Mouse (Mus musculus) heart, adult 2 months (tissue): ENCODE results near the gene Samd14.

Source experiments
- CTCF ChIP-seq: fragments of 200-600 bp; IDR thresholded peaks from 2 replicates; pipeline ENCODE4 v1.8.1; 2022; ENCODE audit warnings: antibody characterized with exemption, mild to moderate bottlenecking, moderate library complexity
- EP300 ChIP-seq: fragments of 200-500 bp; IDR thresholded peaks from 2 replicates; pipeline ENCODE4 v1.6.1; 2011; ENCODE audit warnings: low read depth, low read length, control low read depth; ENCODE audit not compliant: insufficient read depth

DNA sequence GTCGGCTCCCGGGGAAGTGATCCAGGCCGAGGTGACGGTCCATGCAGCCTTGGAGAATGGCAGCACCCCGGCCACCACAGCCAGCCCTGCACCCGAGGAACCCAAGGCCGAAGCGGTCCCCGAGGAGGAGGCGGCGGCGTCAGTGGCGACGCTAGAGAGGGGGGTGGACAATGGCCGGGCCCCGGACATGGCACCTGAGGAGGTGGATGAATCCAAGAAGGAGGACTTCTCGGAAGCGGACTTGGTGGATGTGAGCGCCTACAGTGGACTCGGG is 17.3 kb upstream of the Samd14 start:
- TF ChIP-seq EP300: no peak
- TF ChIP-seq CTCF: no peak
